Mouse (Mus musculus): Measurements from ENCODE around the gene Atat1. TPM values are rescaled to one million over a fixed set of nuclear protein-coding genes. Genes with fewer than 3 reads are reported as not detected.
"Not testable (repeated sequence)": the region's sequence is repeated elsewhere in the genome, so short reads cannot be mapped to it uniquely, and the experiment has no call there.

The Atat1 gene
- polyA plus RNA-seq, 1 experiment: 24.3 TPM

DNA sequence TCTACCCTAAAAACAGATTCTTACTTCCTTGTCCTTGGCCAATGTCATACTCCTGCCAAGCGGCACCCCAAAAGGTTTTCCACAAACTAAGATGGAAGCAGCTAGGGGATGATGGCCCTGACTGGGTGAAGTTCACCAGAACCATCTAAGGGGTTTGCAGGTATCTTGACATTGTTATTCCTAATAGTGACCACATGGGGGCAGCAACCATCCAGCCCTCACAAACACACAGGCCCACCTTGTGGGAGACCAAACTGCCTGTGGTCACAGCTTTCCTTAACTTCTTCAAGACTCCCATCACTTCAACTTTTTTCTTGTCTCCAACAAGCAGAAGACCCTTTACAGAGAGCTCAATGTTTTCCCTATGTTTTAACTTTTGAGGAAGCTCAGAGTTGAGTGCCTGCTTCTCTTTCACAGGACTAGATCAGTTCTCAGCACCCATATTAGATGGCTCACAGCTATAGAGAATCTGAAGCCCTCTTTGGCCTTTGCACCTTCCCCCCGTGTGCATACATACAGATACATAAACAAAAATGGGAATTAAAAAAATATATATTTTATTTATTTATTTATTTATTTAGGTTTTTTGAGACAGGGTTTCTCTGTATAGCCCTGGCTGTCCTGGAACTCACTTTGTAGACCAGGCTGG is 27.9 kb upstream of the Atat1 start:
- Histone ChIP-seq H3K27me3 (ENCODE audit: control insufficient read depth, insufficient read depth, low read length) (no peaks in the 10 kb centered on the region), H3K4me3 (ENCODE audit: extremely low read depth, insufficient read depth, insufficient read length) (no peak overlapping the region), H3K4me1 (ENCODE audit: control insufficient read depth, insufficient read depth, insufficient read length) (no peaks in the 10 kb centered on the region), H3K27ac (ENCODE audit: insufficient read depth, low read length) (no peak overlapping the region), H3K36me3 (ENCODE audit: control insufficient read depth, insufficient read depth, low read length) (no peaks in the 10 kb centered on the region)
- peak; percentile 46 to 50 for DNase-seq (ENCODE audit: low read depth in 1 of 2, low spot score in 2 of 2)
- TF ChIP-seq POLR2A (IDR thresholded peaks at IDR 0.05; ENCODE audit: low read depth, low read length) (no peak), CTCF (IDR thresholded peaks at IDR 0.05; ENCODE audit: extremely low read depth, insufficient read depth, insufficient read length, insufficient replicate concordance) (peak; percentile 81; the same call in 1 of the 2 replicates)
- 39% methylated on average over 2 of the region's 2 CpGs for WGBS

DNA sequence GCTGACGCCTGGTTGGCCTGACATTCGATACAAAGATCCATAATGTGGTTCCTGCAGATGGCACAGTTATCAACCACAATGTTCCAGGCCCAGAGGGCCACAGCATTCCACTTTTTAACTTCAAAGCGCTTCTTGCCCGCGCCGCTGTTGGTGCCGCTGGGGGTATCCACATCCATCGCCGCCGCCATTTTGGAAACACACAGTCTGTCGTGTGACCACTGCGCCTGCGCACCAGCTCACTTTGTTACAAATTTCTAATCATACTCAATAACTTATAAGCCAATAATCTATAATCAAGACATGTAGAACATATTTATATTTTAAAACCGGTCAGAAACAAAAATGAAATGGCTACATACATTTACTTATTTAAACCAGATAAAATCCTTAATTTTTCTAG is 25.9 kb upstream of the Atat1 start:
- H3K4me1 ChIP-seq (ENCODE audit: control insufficient read depth, insufficient read depth, insufficient read length); H3K4me3 ChIP-seq (ENCODE audit: extremely low read depth, insufficient read depth, insufficient read length); H3K36me3 ChIP-seq (ENCODE audit: control insufficient read depth, insufficient read depth, low read length); H3K27ac ChIP-seq (ENCODE audit: insufficient read depth, low read length); H3K27me3 ChIP-seq (ENCODE audit: control insufficient read depth, insufficient read depth, low read length); DNase-seq (ENCODE audit: low read depth in 1 of 2, low spot score in 2 of 2): not testable (repeated sequence)
- WGBS: 90% methylated on average over 14 of the region's 14 CpGs

DNA sequence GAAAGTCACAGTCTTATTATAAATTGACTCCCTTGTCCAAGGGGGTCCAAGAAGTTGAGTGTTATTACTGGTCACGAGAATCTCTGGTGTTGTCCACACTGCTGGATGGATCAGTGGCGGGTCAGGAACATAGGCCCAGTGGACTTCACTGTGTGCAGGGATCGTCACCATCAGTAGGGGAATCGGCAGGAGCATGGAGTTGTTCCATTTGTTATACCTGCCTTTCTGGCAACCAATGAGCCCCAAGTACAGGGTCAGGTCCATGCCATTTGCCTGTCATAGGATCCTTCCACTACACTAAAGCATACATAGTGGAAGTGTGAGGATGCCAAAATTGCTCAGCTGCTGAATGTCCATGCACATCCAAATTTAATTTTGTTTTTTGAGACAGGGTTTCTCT is 22.7 kb upstream of the Atat1 start:
- Histone ChIP-seq H3K36me3 (ENCODE audit: control insufficient read depth, insufficient read depth, low read length) (peaks cover 31% of the 10 kb centered on the region), H3K27me3 (ENCODE audit: control insufficient read depth, insufficient read depth, low read length) (no peaks in the 10 kb centered on the region), H3K27ac (ENCODE audit: insufficient read depth, low read length) (no peak overlapping the region), H3K4me3 (ENCODE audit: extremely low read depth, insufficient read depth, insufficient read length) (no peak overlapping the region), H3K4me1 (ENCODE audit: control insufficient read depth, insufficient read depth, insufficient read length) (no peaks in the 10 kb centered on the region)
- 94% methylated on average over 4 of the region's 4 CpGs for WGBS
- no peak for DNase-seq (ENCODE audit: low read depth in 1 of 2, low spot score in 2 of 2)
- TF ChIP-seq CTCF (IDR thresholded peaks at IDR 0.05; ENCODE audit: extremely low read depth, insufficient read depth, insufficient read length, insufficient replicate concordance): no peak
- no peak for TF ChIP-seq POLR2A (IDR thresholded peaks at IDR 0.05; ENCODE audit: low read depth, low read length)

DNA sequence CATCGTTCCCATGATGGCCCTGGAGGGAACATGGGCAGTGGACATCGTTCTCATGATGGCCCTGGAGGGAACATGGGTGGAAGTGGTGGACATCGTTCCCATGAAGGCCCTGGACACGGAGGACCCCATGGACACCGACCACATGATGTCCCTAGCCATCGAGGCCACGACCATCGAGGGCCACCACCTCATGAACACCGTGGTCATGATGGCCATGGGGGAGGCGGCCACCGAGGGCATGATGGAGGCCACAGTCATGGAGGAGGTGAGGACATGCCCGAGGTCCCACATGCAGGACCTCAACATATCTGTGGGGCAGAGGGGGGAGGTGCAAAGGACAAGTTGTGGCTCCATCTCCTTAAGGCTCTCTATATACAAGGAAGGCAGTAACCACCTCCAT is 20.8 kb upstream of the Atat1 start:
- WGBS: 96% methylated on average over 12 of the region's 12 CpGs
- TF ChIP-seq CTCF (IDR thresholded peaks at IDR 0.05; ENCODE audit: extremely low read depth, insufficient read depth, insufficient read length, insufficient replicate concordance): no peak
- TF ChIP-seq POLR2A (IDR thresholded peaks at IDR 0.05; ENCODE audit: low read depth, low read length): no peak
- Histone ChIP-seq H3K4me1 (ENCODE audit: control insufficient read depth, insufficient read depth, insufficient read length) (no peaks in the 10 kb centered on the region), H3K27ac (ENCODE audit: insufficient read depth, low read length) (no peak overlapping the region), H3K36me3 (ENCODE audit: control insufficient read depth, insufficient read depth, low read length) (peaks cover 40% of the 10 kb centered on the region), H3K4me3 (ENCODE audit: extremely low read depth, insufficient read depth, insufficient read length) (no peak overlapping the region), H3K27me3 (ENCODE audit: control insufficient read depth, insufficient read depth, low read length) (no peaks in the 10 kb centered on the region)
- DNase-seq (ENCODE audit: low read depth in 1 of 2, low spot score in 2 of 2): no peak

DNA sequence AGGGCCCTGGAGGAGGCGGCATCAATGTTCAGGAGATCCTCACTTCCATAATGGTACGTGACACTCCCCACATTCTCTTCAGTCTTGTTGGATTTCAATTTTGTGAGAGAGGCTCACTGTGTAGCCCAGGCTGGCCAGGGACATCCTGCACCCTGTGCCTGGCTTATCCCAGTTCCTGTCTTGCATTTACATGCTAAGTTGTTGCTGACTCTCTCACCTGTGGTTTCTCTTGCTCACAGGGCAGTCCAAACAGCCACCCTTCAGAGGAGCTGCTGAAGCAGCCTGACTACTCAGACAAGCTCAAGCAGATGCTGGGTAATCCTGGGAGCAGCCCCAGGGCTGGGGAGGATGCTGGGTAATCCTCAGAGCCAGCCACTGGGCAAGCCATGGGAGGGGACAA is 19.7 kb upstream of the Atat1 start:
- 100% methylated on average over 2 of the region's 2 CpGs for WGBS
- Histone ChIP-seq H3K27me3 (ENCODE audit: control insufficient read depth, insufficient read depth, low read length) (no peaks in the 10 kb centered on the region), H3K27ac (ENCODE audit: insufficient read depth, low read length) (no peak overlapping the region), H3K4me1 (ENCODE audit: control insufficient read depth, insufficient read depth, insufficient read length) (no peaks in the 10 kb centered on the region), H3K4me3 (ENCODE audit: extremely low read depth, insufficient read depth, insufficient read length) (no peak overlapping the region), H3K36me3 (ENCODE audit: control insufficient read depth, insufficient read depth, low read length) (peaks cover 45% of the 10 kb centered on the region)
- TF ChIP-seq CTCF (IDR thresholded peaks at IDR 0.05; ENCODE audit: extremely low read depth, insufficient read depth, insufficient read length, insufficient replicate concordance) (no peak), POLR2A (IDR thresholded peaks at IDR 0.05; ENCODE audit: low read depth, low read length) (no peak)
- DNase-seq (ENCODE audit: low read depth in 1 of 2, low spot score in 2 of 2): no peak

DNA sequence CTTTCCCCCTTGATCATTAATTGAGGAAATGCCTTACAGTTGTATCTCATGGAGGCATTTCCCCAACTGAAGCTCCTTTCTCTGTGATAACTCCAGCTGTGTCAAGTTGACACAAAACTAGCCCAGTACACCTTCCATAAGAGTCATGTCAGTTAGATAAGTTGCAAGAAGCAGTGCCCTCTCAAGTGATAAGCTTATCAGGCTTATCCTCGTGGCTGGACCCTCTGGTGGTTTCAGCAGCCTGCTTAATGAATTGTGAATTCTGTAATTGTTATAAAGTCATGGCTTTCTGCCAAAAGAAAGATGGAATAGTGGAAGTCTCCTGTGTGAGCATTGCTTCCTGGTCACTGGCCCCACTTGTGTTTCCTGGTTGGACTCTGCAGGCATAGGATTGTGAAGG is 17.6 kb upstream of the Atat1 start:
- H3K27me3 ChIP-seq (ENCODE audit: control insufficient read depth, insufficient read depth, low read length): no peaks in the 10 kb centered on the region
- H3K36me3 ChIP-seq (ENCODE audit: control insufficient read depth, insufficient read depth, low read length): peaks cover 50% of the 10 kb centered on the region
- TF ChIP-seq POLR2A (IDR thresholded peaks at IDR 0.05; ENCODE audit: low read depth, low read length) (no peak), CTCF (IDR thresholded peaks at IDR 0.05; ENCODE audit: extremely low read depth, insufficient read depth, insufficient read length, insufficient replicate concordance) (no peak)
- no peak overlapping the region for H3K27ac ChIP-seq (ENCODE audit: insufficient read depth, low read length)
- no peak for DNase-seq (ENCODE audit: low read depth in 1 of 2, low spot score in 2 of 2)
- no peak overlapping the region for H3K4me3 ChIP-seq (ENCODE audit: extremely low read depth, insufficient read depth, insufficient read length)
- WGBS: 80% methylated on average over 1 of the region's 1 CpGs
- no peaks in the 10 kb centered on the region for H3K4me1 ChIP-seq (ENCODE audit: control insufficient read depth, insufficient read depth, insufficient read length)

DNA sequence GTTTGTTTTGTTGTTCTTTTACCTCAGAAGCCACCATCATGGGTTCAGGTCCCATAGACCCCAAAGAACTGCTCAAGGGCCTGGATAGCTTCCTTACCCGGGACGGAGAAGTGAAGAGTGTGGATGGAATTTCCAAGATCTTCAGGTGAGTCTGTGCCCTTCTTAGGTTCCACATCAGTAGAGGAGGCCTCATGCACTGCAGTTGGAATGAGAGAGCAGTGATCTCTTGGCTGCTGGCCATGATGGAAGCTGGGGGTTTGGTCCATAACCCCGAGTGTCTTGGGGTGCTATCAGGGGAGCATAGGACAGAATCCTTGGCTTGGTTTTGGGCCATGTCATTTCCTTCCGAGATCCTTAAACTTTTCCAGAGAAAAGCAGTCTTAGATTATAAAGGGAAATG is 13.4 kb upstream of the Atat1 start:
- H3K27ac ChIP-seq (ENCODE audit: insufficient read depth, low read length): no peak overlapping the region
- WGBS: 93% methylated on average over 4 of the region's 4 CpGs
- H3K27me3 ChIP-seq (ENCODE audit: control insufficient read depth, insufficient read depth, low read length): no peaks in the 10 kb centered on the region
- no peak for DNase-seq (ENCODE audit: low read depth in 1 of 2, low spot score in 2 of 2)
- H3K4me1 ChIP-seq (ENCODE audit: control insufficient read depth, insufficient read depth, insufficient read length): peaks cover 5% of the 10 kb centered on the region
- peaks cover 26% of the 10 kb centered on the region for H3K36me3 ChIP-seq (ENCODE audit: control insufficient read depth, insufficient read depth, low read length)
- TF ChIP-seq POLR2A (IDR thresholded peaks at IDR 0.05; ENCODE audit: low read depth, low read length) (no peak), CTCF (IDR thresholded peaks at IDR 0.05; ENCODE audit: extremely low read depth, insufficient read depth, insufficient read length, insufficient replicate concordance) (no peak)
- H3K4me3 ChIP-seq (ENCODE audit: extremely low read depth, insufficient read depth, insufficient read length): no peak overlapping the region

Measured in spleen, adult 2 months (tissue).